Mouse (Mus musculus) spleen, adult 2 months (tissue): ENCODE measurements around the gene Osbp.

Experiments used
- CTCF ChIP-seq: fragments of 200-500 bp; IDR thresholded peaks from 2 replicates; pipeline ENCODE4 v1.5.1; 2011; ENCODE audit warnings: mild to moderate bottlenecking, inconsistent platforms; ENCODE audit not compliant: insufficient read depth, insufficient read length, insufficient replicate concordance; ENCODE audit errors: extremely low read depth
- POLR2A ChIP-seq: fragments of 200-500 bp; IDR thresholded peaks from 2 replicates; pipeline ENCODE4 v1.6.1; 2011; ENCODE audit warnings: low read depth, low read length, inconsistent platforms

GRCm38 (mm10) chr19:12002125-12002524, 36.4 kb downstream of the Osbp start:
- TF ChIP-seq CTCF: no peak
- TF ChIP-seq POLR2A: no peak
